Mouse (Mus musculus): ENCODE measurements at regions not wholly inside any gene's neighbourhood (a gene's known extent, or its start where the extent isn't known, plus 50 kb on each side); places are given as distances from the start of the nearest gene placed in this dataset.

GRCm38 (mm10) chr1:144452141-144452540 is 115.3 kb downstream of the Rgs21 start:
- Histone ChIP-seq H3K9ac (ENCODE audit: low read depth, low read length) (no peak overlapping the region), H3K4me1 (ENCODE audit: control insufficient read depth, low read depth, low read length) (no peaks in the 10 kb centered on the region), H3K4me3 (ENCODE audit: low read depth, low read length) (no peak overlapping the region), H3K4me2 (ENCODE audit: low read depth, low read length) (no peak overlapping the region), H3K9me3 (replicated peaks; ENCODE audit: control insufficient read depth, low read length) (no peaks in the 10 kb centered on the region), H3K36me3 (ENCODE audit: control insufficient read depth, insufficient read depth) (no peaks in the 10 kb centered on the region), H3K27me3 (ENCODE audit: control insufficient read depth, insufficient read depth, low read depth, low read length) (no peaks in the 10 kb centered on the region), H3K27ac (ENCODE audit: low read length) (no peak overlapping the region)
- 47% methylated on average over 1 of the region's 1 CpGs for WGBS (ENCODE audit: insufficient replicate concordance)
- ATAC-seq (ENCODE audit: low read depth): no peak

- Histone ChIP-seq H3K9me3 (replicated peaks; ENCODE audit: control insufficient read depth, low read length) (no peaks in the 10 kb centered on the region), H3K4me1 (ENCODE audit: control insufficient read depth, low read depth, low read length) (no peaks in the 10 kb centered on the region), H3K4me3 (ENCODE audit: low read depth, low read length) (no peak overlapping the region), H3K36me3 (ENCODE audit: control insufficient read depth, insufficient read depth) (no peaks in the 10 kb centered on the region), H3K9ac (ENCODE audit: low read depth, low read length) (no peak overlapping the region), H3K27ac (ENCODE audit: low read length) (no peak overlapping the region), H3K4me2 (ENCODE audit: low read depth, low read length) (no peak overlapping the region), H3K27me3 (ENCODE audit: control insufficient read depth, insufficient read depth, low read depth, low read length) (no peaks in the 10 kb centered on the region)
- WGBS (ENCODE audit: insufficient replicate concordance): 33% methylated on average over 1 of the region's 1 CpGs
- ATAC-seq (ENCODE audit: low read depth): no peak
These were observed 115.7 kb downstream of the Rgs21 start for GRCm38 (mm10) chr1:144451731-144452130.

GRCm38 (mm10) chr1:144436617-144437016 is 130.8 kb downstream of the Rgs21 start:
- no peak for ATAC-seq (ENCODE audit: low read depth)
- no peaks in the 10 kb centered on the region for H3K9me3 ChIP-seq (replicated peaks; ENCODE audit: control insufficient read depth, low read length)
- no peaks in the 10 kb centered on the region for H3K4me1 ChIP-seq (ENCODE audit: control insufficient read depth, low read depth, low read length)
- no peak overlapping the region for H3K4me2 ChIP-seq (ENCODE audit: low read depth, low read length)
- no peaks in the 10 kb centered on the region for H3K36me3 ChIP-seq (ENCODE audit: control insufficient read depth, insufficient read depth)
- WGBS (ENCODE audit: insufficient replicate concordance): 33% methylated on average over 2 of the region's 2 CpGs
- H3K9ac ChIP-seq (ENCODE audit: low read depth, low read length): no peak overlapping the region
- H3K27me3 ChIP-seq (ENCODE audit: control insufficient read depth, insufficient read depth, low read depth, low read length): no peaks in the 10 kb centered on the region
- no peak overlapping the region for H3K4me3 ChIP-seq (ENCODE audit: low read depth, low read length)
- no peak overlapping the region for H3K27ac ChIP-seq (ENCODE audit: low read length)

GRCm38 (mm10) chr1:144432816-144433215 is 134.7 kb downstream of the Rgs21 start:
- Histone ChIP-seq H3K27ac (ENCODE audit: low read length) (no peak overlapping the region), H3K4me3 (ENCODE audit: low read depth, low read length) (no peak overlapping the region), H3K4me2 (ENCODE audit: low read depth, low read length) (no peak overlapping the region), H3K9ac (ENCODE audit: low read depth, low read length) (no peak overlapping the region), H3K9me3 (replicated peaks; ENCODE audit: control insufficient read depth, low read length) (no peaks in the 10 kb centered on the region), H3K27me3 (ENCODE audit: control insufficient read depth, insufficient read depth, low read depth, low read length) (no peaks in the 10 kb centered on the region), H3K36me3 (ENCODE audit: control insufficient read depth, insufficient read depth) (no peaks in the 10 kb centered on the region), H3K4me1 (ENCODE audit: control insufficient read depth, low read depth, low read length) (no peaks in the 10 kb centered on the region)
- WGBS (ENCODE audit: insufficient replicate concordance): 58% methylated on average over 2 of the region's 2 CpGs
- no peak for ATAC-seq (ENCODE audit: low read depth)

GRCm38 (mm10) chr1:144431535-144432276 is 135.8 kb downstream of the Rgs21 start:
- no peak for ATAC-seq (ENCODE audit: low read depth)
- H3K36me3 ChIP-seq (ENCODE audit: control insufficient read depth, insufficient read depth): no peaks in the 10 kb centered on the region
- H3K4me2 ChIP-seq (ENCODE audit: low read depth, low read length): no peak overlapping the region
- 66% methylated on average over 5 of the region's 5 CpGs for WGBS (ENCODE audit: insufficient replicate concordance)
- H3K4me1 ChIP-seq (ENCODE audit: control insufficient read depth, low read depth, low read length): no peaks in the 10 kb centered on the region
- no peak overlapping the region for H3K4me3 ChIP-seq (ENCODE audit: low read depth, low read length)
- no peaks in the 10 kb centered on the region for H3K27me3 ChIP-seq (ENCODE audit: control insufficient read depth, insufficient read depth, low read depth, low read length)
- no peak overlapping the region for H3K27ac ChIP-seq (ENCODE audit: low read length)
- H3K9me3 ChIP-seq (replicated peaks; ENCODE audit: control insufficient read depth, low read length): no peaks in the 10 kb centered on the region
- H3K9ac ChIP-seq (ENCODE audit: low read depth, low read length): no peak overlapping the region

GRCm38 (mm10) chr1:144421374-144421773 is 146.1 kb downstream of the Rgs21 start:
- 60% methylated on average over 2 of the region's 2 CpGs for WGBS (ENCODE audit: insufficient replicate concordance)
- no peak overlapping the region for H3K9ac ChIP-seq (ENCODE audit: low read depth, low read length)
- H3K4me3 ChIP-seq (ENCODE audit: low read depth, low read length): no peak overlapping the region
- no peaks in the 10 kb centered on the region for H3K27me3 ChIP-seq (ENCODE audit: control insufficient read depth, insufficient read depth, low read depth, low read length)
- no peaks in the 10 kb centered on the region for H3K4me1 ChIP-seq (ENCODE audit: control insufficient read depth, low read depth, low read length)
- H3K27ac ChIP-seq (ENCODE audit: low read length): no peak overlapping the region
- H3K9me3 ChIP-seq (replicated peaks; ENCODE audit: control insufficient read depth, low read length): no peaks in the 10 kb centered on the region
- ATAC-seq (ENCODE audit: low read depth): no peak
- no peaks in the 10 kb centered on the region for H3K36me3 ChIP-seq (ENCODE audit: control insufficient read depth, insufficient read depth)
- no peak overlapping the region for H3K4me2 ChIP-seq (ENCODE audit: low read depth, low read length)

DNA sequence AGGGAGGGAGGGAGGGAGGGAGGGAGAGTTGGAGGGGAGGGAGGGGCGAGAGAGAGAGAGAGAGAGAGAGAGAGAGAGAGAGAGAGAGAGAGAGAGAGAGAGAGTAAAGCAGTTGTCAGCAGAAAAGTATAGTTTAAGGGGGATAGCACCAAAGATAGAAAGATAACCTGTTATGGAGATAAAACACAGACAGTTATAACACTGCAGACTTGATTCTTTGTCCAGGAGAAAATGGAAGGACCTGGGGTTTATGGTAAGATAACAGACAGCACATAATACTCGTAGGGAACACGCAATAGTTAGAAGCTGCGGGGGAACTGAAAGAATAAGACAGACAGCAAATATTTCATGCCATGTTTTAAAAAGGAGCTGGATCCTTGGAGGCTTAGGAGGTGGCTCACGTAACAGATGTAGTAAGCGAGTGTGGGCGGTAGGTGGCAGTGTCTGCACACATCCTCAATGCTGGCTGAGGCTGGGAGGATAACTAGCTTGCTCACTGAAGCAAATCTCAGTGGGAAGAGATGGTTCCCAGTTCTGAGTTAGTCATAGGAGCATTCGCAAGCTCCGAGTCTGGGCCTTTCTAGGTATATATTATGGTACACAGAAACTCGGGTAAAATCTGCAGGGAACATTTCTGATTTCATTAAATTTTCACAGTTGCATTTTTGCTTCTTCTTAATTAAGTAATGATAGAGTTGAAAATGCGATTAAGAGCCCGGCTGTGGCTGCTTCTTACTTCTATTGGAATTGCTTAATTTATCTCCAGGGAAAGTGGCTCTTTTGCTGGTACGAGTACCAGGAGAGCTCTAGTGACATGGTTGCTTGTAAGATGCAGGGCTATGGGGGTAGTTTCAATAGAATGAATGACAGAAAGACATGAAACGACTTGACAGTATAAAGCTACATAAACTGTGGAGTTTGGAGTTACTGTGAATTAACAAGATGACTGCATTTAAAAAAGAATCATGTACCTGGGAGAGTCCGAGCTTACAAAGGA is 157.6 kb upstream of the Rgs1 start:
- Histone ChIP-seq H3K9me3 (replicated peaks; ENCODE audit: control insufficient read depth, low read length) (no peaks in the 10 kb centered on the region), H3K27ac (ENCODE audit: low read length) (no peak overlapping the region), H3K9ac (ENCODE audit: low read depth, low read length) (no peak overlapping the region), H3K4me1 (ENCODE audit: control insufficient read depth, low read depth, low read length) (no peaks in the 10 kb centered on the region), H3K36me3 (ENCODE audit: control insufficient read depth, insufficient read depth) (no peaks in the 10 kb centered on the region), H3K4me3 (ENCODE audit: low read depth, low read length) (no peak overlapping the region), H3K4me2 (ENCODE audit: low read depth, low read length) (no peak overlapping the region), H3K27me3 (ENCODE audit: control insufficient read depth, insufficient read depth, low read depth, low read length) (no peaks in the 10 kb centered on the region)
- ATAC-seq (ENCODE audit: low read depth): 0 out of 2 replicates have a peak, but pooled peaks have one; percentile 21
- WGBS (ENCODE audit: insufficient replicate concordance): 23% methylated on average over 14 of the region's 15 CpGs

- Histone ChIP-seq H3K9ac (ENCODE audit: low read depth, low read length) (no peak overlapping the region), H3K27me3 (ENCODE audit: control insufficient read depth, insufficient read depth, low read depth, low read length) (no peaks in the 10 kb centered on the region), H3K36me3 (ENCODE audit: control insufficient read depth, insufficient read depth) (no peaks in the 10 kb centered on the region), H3K4me3 (ENCODE audit: low read depth, low read length) (no peak overlapping the region), H3K27ac (ENCODE audit: low read length) (no peak overlapping the region), H3K4me1 (ENCODE audit: control insufficient read depth, low read depth, low read length) (no peaks in the 10 kb centered on the region), H3K9me3 (replicated peaks; ENCODE audit: control insufficient read depth, low read length) (no peaks in the 10 kb centered on the region), H3K4me2 (ENCODE audit: low read depth, low read length) (no peak overlapping the region)
- no peak for ATAC-seq (ENCODE audit: low read depth)
These were observed 156.7 kb upstream of the Rgs1 start for GRCm38 (mm10) chr1:144405724-144406123.

DNA sequence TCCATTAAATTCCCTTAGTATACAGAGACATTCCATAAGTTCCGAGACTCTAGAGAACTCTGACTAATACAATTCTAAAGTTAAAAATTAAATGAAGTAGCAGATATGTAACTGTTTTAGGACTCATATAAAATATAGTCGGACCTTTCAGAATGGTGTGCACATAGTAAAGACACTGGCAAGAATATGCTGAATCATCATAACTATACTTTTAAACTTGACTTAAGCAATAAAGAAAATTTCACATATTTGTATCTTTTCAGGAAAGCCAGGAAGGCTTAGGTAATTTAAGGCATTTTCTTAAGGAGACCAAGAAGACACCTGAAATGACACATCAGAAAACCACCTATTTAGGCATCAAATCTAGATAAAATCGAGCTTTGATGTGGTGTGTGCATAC is 156.0 kb upstream of the Rgs1 start:
- Histone ChIP-seq H3K9me3 (replicated peaks; ENCODE audit: control insufficient read depth, low read length) (no peaks in the 10 kb centered on the region), H3K36me3 (ENCODE audit: control insufficient read depth, insufficient read depth) (no peaks in the 10 kb centered on the region), H3K4me3 (ENCODE audit: low read depth, low read length) (no peak overlapping the region), H3K4me2 (ENCODE audit: low read depth, low read length) (no peak overlapping the region), H3K27ac (ENCODE audit: low read length) (no peak overlapping the region), H3K27me3 (ENCODE audit: control insufficient read depth, insufficient read depth, low read depth, low read length) (no peaks in the 10 kb centered on the region), H3K9ac (ENCODE audit: low read depth, low read length) (no peak overlapping the region), H3K4me1 (ENCODE audit: control insufficient read depth, low read depth, low read length) (no peaks in the 10 kb centered on the region)
- no peak for ATAC-seq (ENCODE audit: low read depth)
- WGBS (ENCODE audit: insufficient replicate concordance): 55% methylated on average over 3 of the region's 3 CpGs
